Mouse (Mus musculus): ENCODE data around the gene Nt5m. TPM values are rescaled to one million over a fixed set of nuclear protein-coding genes. Genes with fewer than 3 reads are reported as not detected.
A peak's percentile ranks its signal among the peaks of the same experiment; 100 is the strongest.
"Not testable (repeated sequence)": the region's sequence is repeated elsewhere in the genome, so short reads cannot be mapped to it uniquely, and the experiment has no call there.

Nt5m gene
- polyA plus RNA-seq (2015; fragmentation: Nextera tagmentation; extraction: Ambion mirVana) = 31.2 and 33.2 TPM in 2 replicates

- peak; percentile 95 for DNase-seq (ENCODE audit: low spot score)
Measured at GRCm38 (mm10) chr11:59839008-59839458, at the start of gene Nt5m. TSS of gene Nt5m (plus strand) at chr11:59839447.

GRCm38 (mm10) chr11:59793390-59793789 lies 45.9 kb upstream of the Nt5m start:
- no peak for DNase-seq (ENCODE audit: low spot score)

- no peak for DNase-seq (ENCODE audit: low spot score)
Measured at GRCm38 (mm10) chr11:59800412-59800811, 38.8 kb upstream of the Nt5m start.

- DNase-seq (ENCODE audit: low spot score) = no peak
Measured at GRCm38 (mm10) chr11:59801881-59802280, 37.4 kb upstream of the Nt5m start.

- no peak for DNase-seq (ENCODE audit: low spot score)
Measured at GRCm38 (mm10) chr11:59803516-59803915, 35.7 kb upstream of the Nt5m start.

- DNase-seq (ENCODE audit: low spot score) = no peak
Measured at GRCm38 (mm10) chr11:59804409-59805110, 34.7 kb upstream of the Nt5m start.

- no peak for DNase-seq (ENCODE audit: low spot score)
Measured at GRCm38 (mm10) chr11:59805256-59805655, 34.0 kb upstream of the Nt5m start.

- DNase-seq (ENCODE audit: low spot score) = no peak
Measured at GRCm38 (mm10) chr11:59805656-59806055, 33.6 kb upstream of the Nt5m start.

GRCm38 (mm10) chr11:59808170-59808960 lies 30.9 kb upstream of the Nt5m start:
- no peak for DNase-seq (ENCODE audit: low spot score)

GRCm38 (mm10) chr11:59809071-59809669 lies 30.1 kb upstream of the Nt5m start:
- DNase-seq (ENCODE audit: low spot score) = peak; percentile 28

- peak; percentile 88 for DNase-seq (ENCODE audit: low spot score)
Measured at GRCm38 (mm10) chr11:59809670-59810474, 29.4 kb upstream of the Nt5m start, which contains the start of gene Flcn. TSS of gene Flcn (minus strand) at chr11:59810016.

- DNase-seq (ENCODE audit: low spot score) = no peak
Measured at GRCm38 (mm10) chr11:59810480-59811158, 28.6 kb upstream of the Nt5m start.

GRCm38 (mm10) chr11:59811211-59811610 lies 28.0 kb upstream of the Nt5m start:
- no peak for DNase-seq (ENCODE audit: low spot score)

GRCm38 (mm10) chr11:59813276-59813675 lies 26.0 kb upstream of the Nt5m start:
- no peak for DNase-seq (ENCODE audit: low spot score)

GRCm38 (mm10) chr11:59814311-59814710 lies 24.9 kb upstream of the Nt5m start:
- no peak for DNase-seq (ENCODE audit: low spot score)

GRCm38 (mm10) chr11:59814936-59815335 lies 24.3 kb upstream of the Nt5m start:
- DNase-seq (ENCODE audit: low spot score) = no peak

- no peak for DNase-seq (ENCODE audit: low spot score)
Measured at GRCm38 (mm10) chr11:59815482-59816065, 23.7 kb upstream of the Nt5m start.

GRCm38 (mm10) chr11:59817916-59818315 lies 21.3 kb upstream of the Nt5m start:
- no peak for DNase-seq (ENCODE audit: low spot score)

GRCm38 (mm10) chr11:59821625-59822024 lies 17.6 kb upstream of the Nt5m start:
- no peak for DNase-seq (ENCODE audit: low spot score)

GRCm38 (mm10) chr11:59837789-59838188 lies 1.5 kb upstream of the Nt5m start:
- DNase-seq (ENCODE audit: low spot score) = not testable (repeated sequence)

Data from thymus, postnatal 0 days (tissue).